Mouse (Mus musculus) stomach, embryonic 14.5 days (tissue): Measurements from ENCODE around the gene Wdr46. TPM values are rescaled to one million over a fixed set of nuclear protein-coding genes. Genes with fewer than 3 reads are reported as not detected.

ENCODE experiments used
- polyA plus RNA-seq: library from polyadenylated mRNA; unstranded; fragments of >200 nt; fragmentation: Nextera tagmentation; extraction: Ambion mirVana; gene quantifications from 2 replicates; pipeline ENCODE4 v1.2.1, GENCODE M21; 2014

The Wdr46 gene
- polyA plus RNA-seq, 1 experiment from 2014 or later = 19.0 TPM

Other genes starting within 250 kb of the Wdr46 start
- gene March2, start 222.0 kb upstream of the Wdr46 start, polyA plus RNA-seq = 42.8 and 49.3 TPM in 2 replicates
- gene Rab11b, start 180.1 kb upstream of the Wdr46 start, polyA plus RNA-seq = 255 and 296 TPM in 2 replicates
- gene Angptl4, start 158.8 kb upstream of the Wdr46 start, polyA plus RNA-seq = 22.5 and 25.1 TPM in 2 replicates
- 32.5 and 33.5 TPM in 2 replicates for gene Kank3, start 130.1 kb upstream of the Wdr46 start, polyA plus RNA-seq
- 1,306 and 1,470 TPM in 2 replicates for gene Rps28, start 116.1 kb upstream of the Wdr46 start, polyA plus RNA-seq
- 471 and 592 TPM in 2 replicates for gene Ndufa7, start 116.1 kb upstream of the Wdr46 start, polyA plus RNA-seq
- 75.6 and 79.6 TPM in 2 replicates for gene Cd320, start 97.6 kb upstream of the Wdr46 start, polyA plus RNA-seq
- not detected in 2 replicates for gene Gm7029, start 66.8 kb upstream of the Wdr46 start, polyA plus RNA-seq
- gene Kifc1, start 50.0 kb upstream of the Wdr46 start, polyA plus RNA-seq = 6.8 TPM in 2 replicates
- 0.54 and 1.00 TPM in 2 replicates for gene Platr17, start 35.5 kb upstream of the Wdr46 start, polyA plus RNA-seq
- gene Daxx, start 31.2 kb upstream of the Wdr46 start, polyA plus RNA-seq = 39.2 and 44.6 TPM in 2 replicates
- 45.3 and 47.9 TPM in 2 replicates for gene Tapbp, start 24.8 kb upstream of the Wdr46 start, polyA plus RNA-seq
- gene Zbtb22, start 24.8 kb upstream of the Wdr46 start, polyA plus RNA-seq = 9.4 and 10.4 TPM in 2 replicates
- 38.4 and 39.8 TPM in 2 replicates for gene Rgl2, start 11.1 kb upstream of the Wdr46 start, polyA plus RNA-seq
- 141 and 152 TPM in 2 replicates for gene Pfdn6, start 317 bp upstream of the Wdr46 start, polyA plus RNA-seq
- gene B3galt4, start 10.8 kb downstream of the Wdr46 start, polyA plus RNA-seq = 2.8 and 2.9 TPM in 2 replicates
- gene Vps52, start 15.2 kb downstream of the Wdr46 start, polyA plus RNA-seq = 31.5 and 34.8 TPM in 2 replicates
- gene Rps18, start 15.3 kb downstream of the Wdr46 start, polyA plus RNA-seq = 2,047 and 2,164 TPM in 2 replicates
- gene H2-K1, start 59.7 kb downstream of the Wdr46 start, polyA plus RNA-seq = 38.3 and 38.8 TPM in 2 replicates
- gene Ring1, start 84.0 kb downstream of the Wdr46 start, polyA plus RNA-seq = 7.5 and 8.6 TPM in 2 replicates
- gene H2-Ke6, start 87.4 kb downstream of the Wdr46 start, polyA plus RNA-seq = 41.7 and 44.9 TPM in 2 replicates
- 81.3 and 91.7 TPM in 2 replicates for gene Slc39a7, start 91.0 kb downstream of the Wdr46 start, polyA plus RNA-seq
- 21.7 and 22.4 TPM in 2 replicates for gene Rxrb, start 91.2 kb downstream of the Wdr46 start, polyA plus RNA-seq
- 0.32 and 1.2 TPM in 2 replicates for gene Col11a2, start 98.8 kb downstream of the Wdr46 start, polyA plus RNA-seq
- gene H2-Oa, start 151.7 kb downstream of the Wdr46 start, polyA plus RNA-seq = 0.65 and 1.1 TPM in 2 replicates
- 11.9 and 15.1 TPM in 2 replicates for gene H2-DMa, start 178.9 kb downstream of the Wdr46 start, polyA plus RNA-seq
- gene Brd2, start 182.0 kb downstream of the Wdr46 start, polyA plus RNA-seq = 150 and 152 TPM in 2 replicates
- 0.35 and 0.38 TPM in 2 replicates for gene H2-DMb2, start 202.6 kb downstream of the Wdr46 start, polyA plus RNA-seq
- gene H2-DMb1, start 212.4 kb downstream of the Wdr46 start, polyA plus RNA-seq = 1.4 and 1.6 TPM in 2 replicates
- 5.2 and 7.2 TPM in 2 replicates for gene Tap1, start 246.9 kb downstream of the Wdr46 start, polyA plus RNA-seq
- gene Psmb9, start 247.1 kb downstream of the Wdr46 start, polyA plus RNA-seq = 3.4 and 4.4 TPM in 2 replicates